Mouse (Mus musculus) Patski (cell line): ENCODE data around the gene Cpa1. TPM values are rescaled to one million over a fixed set of nuclear protein-coding genes. Genes with fewer than 3 reads are reported as not detected.

Experiments
- ATAC-seq: fragments of 100-300 bp; one replicate; pipeline ENCODE4 v1.8.0; 2021
- CTCF ChIA-PET: fragments of 350-600 bp; sonication (Branson Sonifier 250); formaldehyde crosslinking; loops from one replicate; lab custom pipeline; 2022; ENCODE audit warnings: inconsistent platforms; lab: Charles Lee
- POLR2A ChIA-PET: fragments of 350-600 bp; sonication (Branson Sonifier 250); formaldehyde crosslinking; loops from one replicate; lab custom pipeline; 2022; ENCODE audit warnings: antibody characterized with exemption, inconsistent platforms; lab: Charles Lee
- DNase-seq: peaks from one replicate; pipeline ENCODE4 v3.0.0-alpha.2; 2011; ENCODE audit warnings: low read depth, low spot score
- H3K27me3 ChIP-seq: fragments of 371-371 bp; one replicate; pipeline ENCODE4 v1.5.1; 2021
- CTCF ChIP-seq: fragments of 100-300 bp; IDR thresholded peaks from one replicate; pipeline ENCODE4 v1.5.1; 2021
- in situ Hi-C: fragments of 300-500 bp; cut with MboI; formaldehyde crosslinking; loops from 3 replicates; pipeline ENCODE4 v1.11.1; 2018; ENCODE audit warnings: low pct_unique_long_range_greater_than_20kb, mixed read lengths
- polyA plus RNA-seq: library from polyadenylated mRNA; unstranded; gene quantifications from one replicate; pipeline ENCODE4 v1.2.3, GENCODE M21; 2021

Gene Cpa1
- polyA plus RNA-seq, 1 experiment from 2014 or later = not detected

DNA sequence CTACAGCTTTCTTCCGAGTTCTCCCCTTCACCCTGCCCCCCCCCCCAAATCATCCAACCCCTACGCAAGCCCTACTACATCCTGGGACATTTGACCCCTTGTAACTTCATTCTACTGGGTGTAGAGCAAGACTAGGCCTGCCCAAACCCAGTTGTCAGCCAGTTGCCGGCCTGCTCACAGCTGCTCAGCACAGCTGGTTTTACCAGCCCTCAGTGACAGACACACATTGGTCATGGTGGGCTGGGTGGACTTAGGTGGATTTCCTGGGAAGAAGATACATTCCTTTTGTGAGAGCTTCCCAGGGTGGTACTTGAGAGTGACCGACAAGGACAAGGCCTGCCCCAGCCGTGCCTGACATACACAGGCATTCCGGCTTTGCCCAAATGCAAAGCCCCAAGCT, 18.0 kb upstream of the Cpa1 start:
- ChIA-PET POLR2A (no interaction called here), CTCF (no interaction called here)
- peaks cover 5% of the 10 kb centered on the region for H3K27me3 ChIP-seq
- in situ Hi-C loops = no loop called here
- DNase-seq (no peak), ATAC-seq (no peak)
- TF ChIP-seq CTCF = no peak

DNA sequence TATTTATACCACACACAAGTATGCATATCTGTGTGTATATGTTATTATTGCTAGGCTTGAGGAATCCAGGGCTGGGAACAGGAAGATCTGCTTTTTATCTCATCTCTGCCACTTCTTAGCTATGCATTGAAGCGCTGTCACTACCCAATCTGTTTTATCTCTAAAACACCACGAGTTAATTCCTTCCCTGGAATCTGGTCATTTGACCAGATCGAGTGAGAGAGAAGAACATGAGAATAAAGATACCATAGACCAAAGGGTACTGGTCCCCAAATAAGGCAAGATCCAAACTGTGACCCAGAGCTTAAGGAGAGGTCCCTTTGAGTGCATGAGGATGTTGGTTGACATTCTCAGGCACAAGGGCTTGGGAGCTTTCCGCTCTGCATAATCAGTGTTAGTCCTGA, 17.0 kb upstream of the Cpa1 start:
- ChIA-PET POLR2A (no interaction called here), CTCF (interaction anchor here (1.5 to 1.6 kb wide), 2 partner anchors 19 to 24 kb away, joined by 3 to 4 read pairs; no protein-coding TSS in a partner anchor)
- no peak for TF ChIP-seq CTCF
- DNase-seq (no peak), ATAC-seq (no peak)
- peaks cover 5% of the 10 kb centered on the region for H3K27me3 ChIP-seq
- in situ Hi-C loops = no loop called here

GRCm38 (mm10) chr6:30624763-30625162, 14.3 kb upstream of the Cpa1 start:
- no peak for DNase-seq
- peaks cover 5% of the 10 kb centered on the region for H3K27me3 ChIP-seq
- ATAC-seq = no peak
- TF ChIP-seq CTCF = no peak
- ChIA-PET CTCF (no interaction called here), POLR2A (no interaction called here)
- in situ Hi-C loops = no loop called here

- in situ Hi-C loops = no loop called here
- ChIA-PET POLR2A (no interaction called here), CTCF (no interaction called here)
- DNase-seq = no peak
- peaks cover 5% of the 10 kb centered on the region for H3K27me3 ChIP-seq
- TF ChIP-seq CTCF = no peak
- ATAC-seq = no peak
Observed at GRCm38 (mm10) chr6:30628152-30628551, 10.9 kb upstream of the Cpa1 start.

DNA sequence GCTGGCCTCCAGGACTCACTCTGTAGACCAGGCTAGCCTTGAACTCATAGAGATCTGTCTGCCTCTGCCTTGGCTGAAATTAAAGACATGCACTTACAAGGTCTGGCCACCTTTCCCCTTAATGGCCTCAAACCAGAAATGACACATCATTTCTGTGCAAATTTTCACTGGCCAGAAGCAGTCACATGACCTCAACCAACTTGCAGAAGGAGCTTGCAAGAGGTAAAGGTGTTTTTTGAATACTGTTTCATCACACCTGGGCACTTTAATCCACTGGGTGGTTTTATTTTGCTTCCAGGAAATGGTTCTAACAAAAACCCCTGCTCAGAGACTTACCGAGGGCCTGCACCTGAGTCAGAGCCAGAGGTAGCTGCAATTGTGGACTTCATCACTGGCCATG, 9.0 kb upstream of the Cpa1 start:
- no peak for DNase-seq
- POLR2A ChIA-PET = no interaction called here
- no peaks in the 10 kb centered on the region for H3K27me3 ChIP-seq
- no peak for TF ChIP-seq CTCF
- in situ Hi-C loops = no loop called here
- ATAC-seq = no peak
- CTCF ChIA-PET = no interaction called here

GRCm38 (mm10) chr6:30635361-30635862, 3.6 kb upstream of the Cpa1 start:
- DNase-seq = no peak
- TF ChIP-seq CTCF = no peak
- ChIA-PET CTCF (interaction anchor here (1.5 kb wide), 1 partner anchor 10 kb away, joined by 3 read pairs; no protein-coding TSS in a partner anchor), POLR2A (interaction anchor here (1.1 kb wide), 1 partner anchor 22 kb away, joined by 6 read pairs; no protein-coding TSS in a partner anchor)
- in situ Hi-C loops = no loop called here
- ATAC-seq = no peak
- H3K27me3 ChIP-seq = no peaks in the 10 kb centered on the region

DNA sequence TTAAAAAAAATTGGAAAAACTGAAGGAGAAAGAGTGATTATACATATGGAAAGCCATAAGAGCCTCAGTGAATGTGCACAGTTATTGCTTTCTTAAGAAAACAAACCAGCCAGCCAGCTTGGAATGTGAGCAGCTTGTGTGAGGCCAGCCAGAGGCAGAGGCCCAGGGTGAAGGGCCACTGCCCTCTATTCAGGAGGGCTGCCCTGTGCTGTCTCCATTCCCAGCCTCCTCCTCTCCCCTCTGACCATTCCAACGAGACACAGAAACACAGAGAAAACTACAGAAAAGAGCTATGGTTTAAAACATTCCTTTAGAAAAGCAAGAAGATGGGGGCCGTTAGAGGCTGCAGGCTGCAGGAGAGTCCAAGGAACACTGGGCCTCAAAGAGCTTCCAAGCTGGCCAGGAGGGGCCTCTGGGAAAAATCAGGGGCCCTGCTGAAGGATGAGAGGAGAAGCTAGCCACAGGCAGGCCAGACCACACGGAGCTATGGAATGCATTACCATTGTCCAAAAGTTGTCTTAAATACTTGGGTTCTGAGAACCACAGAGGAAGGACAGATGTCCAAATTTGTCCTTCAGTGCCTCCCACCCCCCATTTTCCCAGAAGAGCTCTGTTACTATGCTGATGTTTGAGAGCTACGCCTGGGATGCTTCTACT, 2.7 kb upstream of the Cpa1 start:
- no peaks in the 10 kb centered on the region for H3K27me3 ChIP-seq
- CTCF ChIA-PET = interaction anchor here (1.5 kb wide), 1 partner anchor 9 kb away, joined by 3 read pairs; no protein-coding TSS in a partner anchor
- POLR2A ChIA-PET = interaction anchor here (0.7 to 1.1 kb wide), 2 partner anchors 21 to 107 kb away, joined by 3 to 6 read pairs; no protein-coding TSS in a partner anchor
- in situ Hi-C loops = no loop called here
- ATAC-seq = no peak
- no peak for DNase-seq
- TF ChIP-seq CTCF = no peak

DNA sequence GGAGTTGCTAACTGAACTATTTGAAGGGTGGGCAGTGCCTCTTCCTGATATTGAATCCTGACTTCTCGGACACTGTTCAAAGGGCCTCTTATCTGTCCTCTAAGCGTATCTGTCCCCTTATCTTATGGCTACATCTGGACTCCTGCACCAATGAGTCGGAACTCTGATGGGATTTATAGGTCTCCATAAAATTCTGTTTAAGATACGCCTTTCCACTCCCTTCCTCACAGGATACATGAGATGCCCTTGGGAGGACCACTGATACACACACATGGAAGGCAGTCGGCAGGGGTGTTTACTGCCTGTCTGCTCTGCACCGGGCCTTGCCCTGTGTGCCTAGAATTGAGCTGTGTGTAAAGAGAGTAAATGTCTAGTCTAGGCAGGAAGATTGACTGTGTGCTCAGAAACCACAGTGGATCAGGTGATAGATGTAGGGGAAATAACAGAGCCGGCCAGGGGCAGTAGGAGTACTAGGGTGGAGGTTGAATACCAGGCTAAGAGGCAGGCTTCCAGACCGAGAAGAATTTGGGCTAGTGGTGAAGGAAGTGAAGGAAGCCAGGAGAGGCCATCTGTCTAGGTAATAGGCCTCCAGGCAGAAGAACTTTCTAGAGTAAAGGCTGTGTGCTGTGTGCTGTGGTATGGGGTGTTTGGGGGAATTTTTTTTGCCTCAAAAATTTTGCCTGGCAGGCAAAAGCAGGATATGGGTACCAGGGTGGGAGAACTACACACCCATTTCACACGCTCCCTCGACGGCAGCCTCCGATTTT, 4.9 kb downstream of the Cpa1 start:
- ChIA-PET CTCF (no interaction called here), POLR2A (no interaction called here)
- no peak for ATAC-seq
- no peaks in the 10 kb centered on the region for H3K27me3 ChIP-seq
- in situ Hi-C loops = no loop called here
- no peak for DNase-seq
- no peak for TF ChIP-seq CTCF

DNA sequence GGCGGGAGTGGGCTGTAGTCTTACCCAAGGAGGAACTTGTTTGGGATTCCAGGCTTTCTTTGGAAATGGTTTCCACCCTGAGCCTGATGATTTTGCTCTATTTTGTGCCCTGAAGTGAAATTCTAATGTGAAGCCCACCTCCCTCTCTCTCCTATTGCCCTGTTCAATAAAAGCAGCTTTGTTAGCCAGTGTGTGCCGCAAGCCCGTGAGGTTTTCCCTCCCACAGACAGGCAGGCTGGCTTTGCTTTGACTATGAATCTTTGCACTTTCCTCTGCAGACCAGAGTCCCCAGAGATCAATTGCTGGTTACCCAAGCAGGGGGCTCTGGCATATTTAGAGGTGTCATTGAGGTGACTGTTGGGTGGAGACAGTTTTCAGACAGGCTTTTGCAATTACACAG, 5.4 kb downstream of the Cpa1 start:
- ChIA-PET POLR2A (interaction anchor here (0.6 kb wide), 1 partner anchor 11 kb away, joined by 4 read pairs; no protein-coding TSS in a partner anchor), CTCF (interaction anchor here (1.1 kb wide), 1 partner anchor 9 kb away, joined by 3 read pairs; no protein-coding TSS in a partner anchor)
- ATAC-seq (no peak), DNase-seq (no peak)
- TF ChIP-seq CTCF = no peak
- in situ Hi-C loops = no loop called here
- H3K27me3 ChIP-seq = no peaks in the 10 kb centered on the region

DNA sequence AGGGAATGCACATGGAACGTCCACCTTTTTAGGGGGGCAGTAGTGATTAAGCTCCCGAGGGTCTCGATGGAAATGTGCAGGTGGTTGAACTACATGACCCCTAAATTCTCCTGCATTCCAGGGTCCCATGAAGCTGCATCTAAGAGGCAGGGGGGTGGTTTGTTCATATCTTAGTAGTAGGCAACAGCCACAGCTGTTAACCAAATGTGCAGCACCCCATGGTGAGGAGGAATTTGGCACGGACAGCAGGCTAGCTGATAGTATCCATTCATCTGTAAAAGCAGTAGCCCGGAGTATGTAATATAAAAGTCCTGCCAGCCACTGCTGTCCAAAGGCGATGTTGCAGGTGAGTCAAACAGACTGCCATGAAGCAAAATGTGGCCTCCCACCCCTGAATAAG, 6.4 kb downstream of the Cpa1 start:
- no peaks in the 10 kb centered on the region for H3K27me3 ChIP-seq
- ChIA-PET CTCF (interaction anchor here (1.1 to 1.4 kb wide), 2 partner anchors 10 to 23 kb away, joined by 3 to 4 read pairs; no protein-coding TSS in a partner anchor), POLR2A (no interaction called here)
- DNase-seq (no peak), ATAC-seq (no peak)
- TF ChIP-seq CTCF = no peak
- in situ Hi-C loops = no loop called here
